Mouse (Mus musculus): ENCODE results near the gene Tnnt3.

Gene Tnnt3

DNA sequence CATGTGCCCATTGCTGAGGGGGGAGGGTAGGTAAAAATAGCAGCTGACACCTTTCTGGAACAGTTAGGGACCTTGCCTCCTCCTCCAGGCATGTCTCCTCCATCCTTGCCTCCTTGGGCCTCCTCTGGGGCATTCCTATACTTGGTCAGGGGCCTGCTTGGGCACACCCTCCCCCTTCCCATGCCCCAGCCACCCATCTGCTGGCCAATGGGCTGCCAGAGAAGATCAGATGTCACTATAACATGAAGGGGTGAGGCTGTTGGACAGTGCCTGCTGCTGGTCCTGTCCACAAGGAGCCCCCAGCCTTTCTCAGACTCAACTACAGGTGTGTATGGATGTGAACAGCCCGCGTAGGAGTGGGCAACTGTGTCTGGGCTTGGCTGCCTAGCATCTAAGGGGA is at the start of gene Tnnt3:
Gene Tnnt3 (plus strand): TSS at position 262 of the 400 bp plus-strand sequence.
- DNase-seq (ENCODE audit: low read depth, low spot score): no peak

DNA sequence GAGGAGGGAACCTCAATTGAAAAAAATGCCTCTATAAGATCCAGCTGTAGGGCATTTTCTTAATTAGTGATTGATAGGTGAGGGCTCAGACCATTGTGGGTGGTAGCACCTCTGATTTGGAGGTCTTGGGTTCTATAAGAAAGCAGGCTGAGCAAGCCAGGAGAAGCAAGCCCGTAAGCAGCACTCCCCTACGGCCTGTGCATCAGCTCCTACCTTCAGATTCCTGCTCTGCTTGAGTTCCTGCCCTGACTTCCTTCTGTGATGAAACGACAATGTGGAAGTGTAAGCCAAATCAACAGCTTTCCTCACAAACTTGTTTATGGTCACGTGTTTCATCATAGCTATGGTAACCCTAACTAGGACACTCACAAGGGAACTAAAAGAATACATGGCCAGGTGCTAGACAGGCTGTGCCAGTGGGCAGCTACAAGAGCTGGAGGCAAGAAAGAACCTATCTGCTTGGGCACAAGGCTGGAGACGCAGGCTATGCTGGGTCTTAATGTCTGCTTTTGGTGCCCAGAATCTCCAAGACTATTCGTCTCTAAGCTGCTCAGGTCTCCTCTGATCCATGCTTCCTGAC is 49.5 kb upstream of the Tnnt3 start:
- no peak for DNase-seq (ENCODE audit: low read depth, low spot score)

DNA sequence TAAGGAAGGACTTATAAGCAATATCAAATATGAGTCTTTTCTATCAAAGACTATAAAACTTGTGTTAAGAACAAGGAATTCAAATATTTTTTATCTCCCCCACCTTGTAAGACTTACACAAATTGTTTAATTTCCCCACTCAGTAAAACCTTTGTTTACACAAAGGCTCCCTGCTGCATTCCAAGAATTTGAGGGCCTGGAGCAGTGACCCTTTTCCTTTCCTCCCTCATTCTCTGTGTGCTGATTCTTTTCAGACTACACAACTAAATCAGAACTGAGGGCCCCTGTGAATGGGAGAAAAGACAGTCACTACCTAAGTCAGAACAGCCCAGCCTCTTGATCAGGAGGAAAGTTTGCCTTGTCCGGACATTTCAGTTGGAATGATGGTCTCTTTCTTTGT is 43.9 kb upstream of the Tnnt3 start:
- DNase-seq (ENCODE audit: low read depth, low spot score): no peak

DNA sequence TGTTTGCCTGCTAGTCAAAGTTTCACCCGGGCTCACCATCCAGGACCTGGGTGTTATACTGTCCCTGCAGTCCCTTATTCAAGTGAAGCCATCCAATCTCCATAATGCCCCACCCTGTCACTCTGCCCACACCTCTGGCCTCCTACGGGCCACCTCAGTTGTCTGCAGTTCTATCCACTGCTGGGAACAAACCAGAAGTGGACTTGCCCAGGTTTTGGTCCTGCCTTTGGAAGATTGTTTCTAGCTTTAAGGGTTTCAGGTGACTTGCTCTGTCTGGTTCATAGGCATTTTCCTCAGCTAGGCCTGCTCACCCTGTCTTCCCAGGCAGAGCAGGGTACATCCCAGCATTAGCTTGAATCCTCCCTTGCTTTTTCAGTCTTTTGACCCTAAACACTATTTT is 43.4 kb upstream of the Tnnt3 start:
- no peak for DNase-seq (ENCODE audit: low read depth, low spot score)

DNA sequence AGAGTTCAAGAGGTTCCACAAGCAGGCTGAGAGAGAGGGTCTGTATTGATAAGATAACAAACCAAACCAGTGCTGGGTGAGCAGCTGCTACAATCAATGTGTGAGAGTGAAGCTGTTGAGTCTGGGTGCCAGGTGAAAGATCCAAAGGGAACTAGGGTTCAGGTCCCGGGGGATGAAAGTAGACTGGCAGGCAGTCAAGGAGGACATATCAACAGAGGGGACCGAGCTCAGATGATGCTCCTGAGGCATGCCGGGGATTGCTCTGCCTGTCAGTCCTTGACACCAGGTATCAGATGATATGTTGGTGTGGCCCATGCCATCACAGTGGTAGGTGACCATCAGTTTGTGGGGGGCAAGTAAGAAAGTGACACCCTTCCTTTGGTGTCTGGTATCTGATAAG is 41.8 kb upstream of the Tnnt3 start:
- DNase-seq (ENCODE audit: low read depth, low spot score): no peak

DNA sequence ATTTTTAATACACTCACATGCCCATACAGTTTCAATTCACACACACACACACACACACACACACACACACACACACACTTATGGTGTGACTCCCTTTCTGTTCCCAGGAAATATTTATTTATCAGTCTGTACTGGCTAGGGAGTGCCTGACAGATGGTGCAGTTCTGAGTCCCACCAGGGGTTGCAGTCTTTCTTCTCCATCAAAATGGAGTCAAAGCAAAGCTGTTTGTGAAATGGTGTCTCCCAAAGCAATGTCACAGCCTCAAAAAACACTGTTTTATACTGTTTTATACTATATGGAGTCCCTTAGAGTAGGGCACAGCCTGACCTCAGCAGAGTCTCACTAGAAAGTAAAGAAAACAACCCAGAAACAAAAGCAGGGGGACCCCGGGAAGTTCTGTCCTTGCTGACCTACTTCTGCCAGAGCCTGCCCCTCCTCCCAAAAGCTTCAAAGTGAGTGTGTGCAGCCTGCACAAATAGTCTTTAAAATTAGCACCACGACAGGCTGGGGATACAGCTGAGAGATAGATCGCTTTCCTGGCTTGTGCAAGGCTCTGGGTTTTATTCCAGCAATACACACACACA is 41.3 kb upstream of the Tnnt3 start:
- DNase-seq (ENCODE audit: low read depth, low spot score): no peak

DNA sequence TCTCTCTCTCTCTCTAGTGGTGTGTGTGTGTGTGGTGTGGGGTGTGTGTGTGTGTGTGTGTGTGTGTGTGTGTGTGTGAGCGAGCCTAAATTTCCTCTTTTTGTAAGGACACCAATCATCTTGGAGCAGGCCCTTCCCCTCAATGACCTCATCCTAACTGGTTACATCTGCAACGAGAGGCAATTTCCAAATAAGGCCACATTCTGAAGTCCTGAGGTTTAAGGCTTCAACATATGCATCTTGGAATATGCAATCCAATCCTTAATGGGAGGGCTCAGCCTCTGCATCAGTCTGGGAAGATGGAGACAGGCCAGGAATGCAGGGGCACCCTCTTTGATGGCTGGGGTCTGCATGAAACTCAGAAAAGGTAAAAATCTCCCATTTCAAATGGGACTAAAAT is 40.6 kb upstream of the Tnnt3 start:
- no peak for DNase-seq (ENCODE audit: low read depth, low spot score)

DNA sequence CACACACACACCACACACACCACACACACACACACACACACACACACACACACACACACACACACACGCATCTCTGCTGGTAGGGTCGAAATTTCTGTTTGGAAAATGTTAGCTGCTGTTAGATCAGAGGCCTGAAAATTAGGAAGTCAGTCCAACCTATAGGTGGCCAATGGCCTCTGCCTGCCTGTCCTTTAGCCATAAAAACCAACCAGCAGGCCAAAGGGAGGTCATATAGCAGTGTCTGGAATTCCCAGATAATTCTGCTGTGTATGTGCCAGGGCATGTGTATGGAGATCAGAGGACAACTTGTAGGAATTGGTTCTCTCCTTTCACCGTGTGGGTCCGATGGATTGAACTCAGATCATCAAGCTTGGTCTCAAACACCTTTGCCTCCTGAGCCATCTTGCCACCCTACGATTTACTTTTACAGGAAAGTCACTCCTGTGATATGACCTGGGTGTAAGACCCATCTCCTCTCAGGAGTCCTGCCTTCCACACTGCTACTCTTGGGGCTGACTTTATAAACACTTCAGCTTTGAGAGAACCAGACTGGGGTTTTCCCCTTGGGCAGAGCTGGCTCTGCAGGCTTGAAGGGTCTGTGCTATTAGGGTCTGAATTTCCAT is 39.8 kb upstream of the Tnnt3 start:
- no peak for DNase-seq (ENCODE audit: low read depth, low spot score)

DNA sequence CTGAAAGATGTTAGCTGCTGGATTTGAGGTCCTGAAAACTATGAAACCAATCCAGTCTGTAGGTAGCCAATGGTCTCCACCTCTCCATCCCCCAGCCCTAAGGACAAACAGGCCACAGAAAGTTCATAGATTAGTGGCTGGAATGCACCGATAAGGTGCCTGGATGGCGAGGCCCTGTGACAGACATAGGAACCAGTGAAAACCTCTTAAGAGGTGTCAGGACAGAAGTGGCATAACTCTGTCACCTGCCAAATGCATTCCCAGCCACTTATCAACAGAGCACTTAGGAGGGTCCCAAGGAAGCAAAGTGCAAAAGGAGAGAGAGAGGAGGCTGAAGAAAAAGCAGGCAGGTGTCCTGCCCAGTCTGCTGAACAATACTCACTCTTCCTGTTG is 39.3 kb upstream of the Tnnt3 start:
- no peak for DNase-seq (ENCODE audit: low read depth, low spot score)

DNA sequence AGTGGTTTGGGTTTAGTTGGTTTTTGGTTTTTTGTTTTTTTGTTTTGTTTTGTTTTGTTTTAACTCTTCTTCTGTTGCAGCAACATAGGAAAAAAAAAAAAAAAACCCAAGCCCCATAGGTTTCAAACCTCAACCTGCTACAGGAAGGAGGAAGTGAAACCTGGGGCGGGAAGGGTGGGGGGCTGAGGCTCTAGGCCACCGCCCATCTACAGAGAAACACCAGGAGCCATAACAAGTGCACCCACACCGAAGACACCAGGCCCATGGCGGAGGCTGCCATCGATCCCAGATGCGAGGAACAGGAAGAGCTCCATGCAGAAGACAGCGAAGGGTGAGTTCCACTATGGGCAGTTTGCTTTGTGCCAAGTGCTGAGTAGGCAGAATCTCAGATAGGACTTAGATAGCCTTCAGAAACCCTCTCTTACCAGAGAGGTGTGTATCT is 38.0 kb upstream of the Tnnt3 start, which contains the start of gene Lsp1:
Gene Lsp1 (plus strand): TSS at position 174 of the 442 bp plus-strand sequence.
- no peak for DNase-seq (ENCODE audit: low read depth, low spot score)

DNA sequence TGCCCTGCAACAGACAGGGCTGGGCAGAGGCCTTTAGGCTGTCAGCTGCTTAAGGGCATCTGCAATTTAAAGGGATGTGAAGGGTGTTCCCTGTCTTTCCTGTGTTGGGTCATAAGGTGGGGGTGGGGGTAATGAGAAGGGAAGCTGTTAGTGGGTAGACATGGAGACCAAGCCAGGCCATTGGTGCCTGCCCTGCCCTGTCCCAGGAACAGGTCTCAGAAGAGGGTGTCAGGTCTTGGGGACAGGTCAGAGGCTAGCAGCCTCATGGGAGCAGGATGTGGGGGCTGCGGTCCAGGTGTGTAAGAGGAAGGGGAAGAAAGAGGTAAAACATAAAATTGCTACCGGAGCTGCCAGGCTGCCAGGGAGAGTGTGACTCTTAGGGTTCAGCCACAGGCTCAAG is 37.2 kb upstream of the Tnnt3 start:
- DNase-seq (ENCODE audit: low read depth, low spot score): no peak

DNA sequence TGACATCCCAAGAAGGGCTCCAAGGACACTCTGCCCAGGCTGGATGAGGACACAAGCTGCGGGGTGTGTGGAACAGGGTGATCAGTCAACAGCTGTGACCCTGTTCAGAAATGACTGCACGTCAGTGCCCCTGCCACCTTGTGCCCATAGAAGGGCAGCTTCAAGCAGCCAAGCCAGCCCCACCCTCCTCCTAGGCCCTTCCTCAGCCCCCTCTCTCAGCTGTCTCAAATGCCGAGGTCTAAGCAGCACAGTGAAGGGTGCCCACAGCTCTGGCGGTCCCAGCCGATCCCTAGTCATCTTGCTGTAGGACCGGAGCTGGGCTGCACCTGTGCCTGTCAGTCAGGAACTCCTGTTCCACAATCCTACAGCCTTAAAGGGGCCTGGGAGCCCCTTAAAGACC is 36.4 kb upstream of the Tnnt3 start:
- no peak for DNase-seq (ENCODE audit: low read depth, low spot score)

DNA sequence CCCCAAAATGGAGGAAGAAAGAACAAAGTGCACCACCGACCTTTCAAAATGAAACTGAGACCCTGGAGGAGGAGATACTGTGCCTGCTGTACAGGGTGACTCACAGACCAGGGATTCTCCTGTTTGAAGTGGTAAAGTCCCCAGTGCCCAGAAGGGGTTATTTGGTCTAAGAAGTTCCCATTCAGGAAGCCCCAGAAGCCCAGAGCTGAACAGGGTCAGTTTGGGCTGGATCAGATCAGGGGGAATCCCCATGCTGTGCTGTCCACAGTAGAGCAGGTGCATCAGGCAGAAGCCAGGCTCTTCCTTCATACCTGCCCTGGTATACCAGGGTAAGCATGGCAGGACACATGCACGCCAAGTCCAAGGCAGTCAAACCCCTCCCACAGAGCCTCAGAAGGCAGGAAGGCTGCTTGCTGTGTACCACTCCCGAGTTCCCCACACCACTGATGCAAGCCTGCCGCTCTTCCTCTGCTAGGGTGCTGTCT is 36.0 kb upstream of the Tnnt3 start:
- no peak for DNase-seq (ENCODE audit: low read depth, low spot score)

DNA sequence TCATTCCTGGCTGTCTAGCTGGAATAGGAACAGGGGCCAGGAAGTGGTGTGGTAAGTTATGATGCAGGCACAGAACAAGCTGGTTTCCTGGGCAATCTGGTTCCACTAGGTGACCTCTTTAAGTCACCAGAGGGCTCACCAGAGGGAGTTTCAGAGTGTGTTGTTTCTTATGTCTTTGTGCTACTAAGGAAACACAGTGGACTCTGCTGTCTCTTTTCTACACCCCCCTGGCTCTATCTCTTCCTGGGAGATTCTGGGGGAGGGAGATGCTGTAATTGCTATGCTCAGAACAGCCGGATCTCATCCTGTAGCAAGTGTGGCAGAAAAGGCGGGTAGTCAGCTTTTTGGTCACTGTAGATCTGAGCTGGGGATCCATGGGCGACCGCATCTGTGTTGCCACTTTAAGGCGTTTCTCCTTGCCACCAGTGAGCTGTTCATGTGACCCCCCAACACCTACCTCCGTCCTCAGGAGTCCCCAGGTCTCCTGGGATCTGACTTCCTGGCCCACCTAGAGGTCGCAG is 28.4 kb upstream of the Tnnt3 start:
- DNase-seq (ENCODE audit: low read depth, low spot score): no peak

DNA sequence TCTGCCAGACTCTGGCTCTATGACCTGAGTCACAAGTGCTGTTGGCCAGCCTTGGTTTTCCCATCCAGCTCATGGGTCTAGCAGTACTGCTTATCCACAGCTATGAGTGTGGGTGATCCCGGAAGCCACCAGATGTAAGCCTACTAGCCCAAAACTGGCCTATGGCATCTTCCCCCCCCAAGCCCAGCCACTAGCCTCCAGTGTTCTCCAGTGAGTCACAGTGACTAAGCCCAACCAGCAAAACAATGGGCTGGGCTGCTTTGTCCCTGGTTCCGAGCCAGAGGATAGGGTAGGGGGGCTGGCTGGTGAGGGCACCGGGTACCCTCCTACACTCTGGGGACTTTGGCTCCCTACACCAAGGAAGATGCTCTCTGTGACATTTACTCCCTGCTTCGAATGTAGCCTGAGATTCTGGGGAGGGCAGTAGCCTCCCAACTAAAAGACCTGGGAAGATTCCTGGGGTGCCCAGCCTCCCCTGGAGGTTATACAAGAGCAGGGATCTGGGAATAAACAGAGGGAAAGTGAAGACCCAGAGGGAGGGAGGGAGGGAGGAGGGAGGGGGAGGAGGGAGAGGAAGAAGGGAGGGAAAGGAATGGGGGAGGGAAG is 27.7 kb upstream of the Tnnt3 start:
- DNase-seq (ENCODE audit: low read depth, low spot score): no peak

DNA sequence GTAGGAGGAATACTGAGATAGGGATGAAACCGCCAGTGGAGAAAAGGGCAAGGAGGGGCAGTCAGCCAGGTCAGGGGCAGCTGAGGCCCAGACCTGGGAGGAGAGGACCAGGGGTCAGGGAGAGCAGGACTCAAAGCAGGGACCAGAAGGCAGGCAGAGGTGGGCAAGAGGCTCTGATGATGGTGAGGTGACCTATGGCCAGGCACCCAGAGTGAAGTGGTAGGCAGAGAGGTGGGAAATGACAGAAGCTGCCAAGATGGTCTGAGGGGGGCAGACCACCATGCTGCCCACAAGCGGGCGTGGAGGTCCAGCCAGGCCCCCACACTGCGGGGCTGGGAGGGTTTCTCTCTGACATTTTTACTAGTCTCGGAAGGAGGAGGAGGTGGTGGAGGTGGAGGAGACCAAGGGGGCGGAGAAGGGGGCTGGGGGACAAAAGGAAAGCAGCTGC is 27.2 kb upstream of the Tnnt3 start:
- DNase-seq (ENCODE audit: low read depth, low spot score): no peak

DNA sequence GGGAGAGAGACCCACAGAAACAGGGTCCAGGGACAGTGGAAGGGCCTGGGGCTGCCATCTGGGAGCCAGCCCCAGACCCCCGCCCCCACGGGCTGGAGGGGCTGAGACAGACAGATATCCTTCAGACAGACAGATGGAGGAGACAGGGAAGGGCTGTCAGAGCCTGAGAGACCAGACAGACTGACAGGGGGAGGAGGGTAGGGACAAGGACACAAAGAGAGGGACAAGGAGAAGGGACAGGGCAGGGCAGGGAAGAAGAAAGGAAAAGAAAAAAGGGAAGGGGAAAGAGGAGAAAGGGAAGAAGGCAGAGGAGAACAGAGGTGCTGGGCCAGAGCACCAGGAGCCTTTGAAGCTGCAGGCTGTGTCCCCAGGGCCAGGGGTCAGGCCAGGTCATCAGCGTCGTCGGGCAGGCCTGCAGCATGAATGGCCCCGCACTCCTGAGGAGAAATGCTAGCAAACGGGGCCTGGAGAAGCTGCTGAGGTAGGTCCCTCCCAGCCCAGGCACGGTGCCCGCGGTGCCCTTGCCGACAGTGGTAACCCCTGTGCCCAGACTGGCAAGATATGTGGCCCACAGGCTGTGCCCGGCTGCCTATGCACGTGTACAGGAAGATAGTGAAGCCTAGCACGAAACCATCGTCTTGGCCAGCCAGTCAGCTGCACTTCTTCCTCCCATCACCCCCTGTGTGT is 26.6 kb upstream of the Tnnt3 start:
- DNase-seq (ENCODE audit: low read depth, low spot score): no peak

DNA sequence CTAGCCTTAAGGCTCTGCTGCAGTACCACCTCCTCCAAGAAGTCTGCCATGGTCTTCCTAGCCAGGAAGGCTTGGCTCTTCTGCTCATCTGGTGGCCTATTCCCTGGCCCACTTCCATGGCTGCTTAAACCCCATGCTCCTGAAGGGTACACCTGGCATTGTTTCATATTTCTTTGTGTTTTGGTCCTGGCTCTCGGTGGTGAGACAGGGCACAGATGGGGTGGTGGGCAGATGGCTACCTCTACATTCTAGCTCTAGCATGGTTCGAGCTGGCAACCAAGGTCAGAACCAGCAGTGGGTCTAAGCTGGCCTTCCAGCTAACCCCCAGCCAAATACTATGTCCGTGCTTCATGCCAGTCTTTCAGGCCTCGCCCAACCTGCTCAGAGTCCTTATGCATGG is 25.7 kb upstream of the Tnnt3 start:
- no peak for DNase-seq (ENCODE audit: low read depth, low spot score)

DNA sequence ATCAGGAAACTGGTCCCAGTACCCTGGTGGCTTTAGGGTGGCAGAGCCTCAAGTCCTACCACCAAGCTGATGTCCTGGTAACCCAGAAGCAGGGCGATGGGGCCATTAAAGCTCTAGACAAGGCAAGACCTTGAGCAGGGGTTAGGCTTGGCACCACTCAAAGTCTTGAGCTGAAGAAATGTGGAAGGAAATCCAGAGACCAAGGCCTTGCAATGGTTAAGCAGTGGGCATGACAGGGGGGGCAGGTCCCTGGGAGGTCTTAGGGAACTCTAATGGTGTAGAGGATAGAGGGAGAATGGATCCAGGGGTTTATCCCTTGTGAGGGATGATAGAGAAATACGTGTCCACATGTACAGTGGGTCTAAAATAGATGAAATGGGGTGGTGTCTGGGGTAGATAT is 25.2 kb upstream of the Tnnt3 start:
- DNase-seq (ENCODE audit: low read depth, low spot score): no peak

DNA sequence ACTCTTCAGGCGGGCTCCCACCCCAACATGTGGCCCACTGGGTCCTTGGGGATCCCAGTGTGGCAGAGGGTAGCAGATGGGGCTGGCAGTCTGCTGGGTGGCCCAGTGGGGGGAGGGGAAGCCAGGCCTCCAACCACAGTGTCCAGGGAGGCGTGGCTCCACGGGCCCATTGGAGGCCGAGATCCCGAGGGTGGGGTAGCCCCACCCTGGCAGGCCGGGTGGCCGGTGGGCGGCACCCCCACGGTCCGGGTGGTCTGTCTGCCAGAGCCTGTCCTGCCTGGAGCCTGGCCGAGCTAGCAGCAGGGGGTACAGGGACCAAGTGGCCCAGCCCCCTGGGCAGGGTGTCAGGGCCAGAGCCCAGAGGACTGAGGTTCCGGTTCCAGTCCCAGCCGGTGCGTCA is 23.8 kb upstream of the Tnnt3 start:
- no peak for DNase-seq (ENCODE audit: low read depth, low spot score)

DNA sequence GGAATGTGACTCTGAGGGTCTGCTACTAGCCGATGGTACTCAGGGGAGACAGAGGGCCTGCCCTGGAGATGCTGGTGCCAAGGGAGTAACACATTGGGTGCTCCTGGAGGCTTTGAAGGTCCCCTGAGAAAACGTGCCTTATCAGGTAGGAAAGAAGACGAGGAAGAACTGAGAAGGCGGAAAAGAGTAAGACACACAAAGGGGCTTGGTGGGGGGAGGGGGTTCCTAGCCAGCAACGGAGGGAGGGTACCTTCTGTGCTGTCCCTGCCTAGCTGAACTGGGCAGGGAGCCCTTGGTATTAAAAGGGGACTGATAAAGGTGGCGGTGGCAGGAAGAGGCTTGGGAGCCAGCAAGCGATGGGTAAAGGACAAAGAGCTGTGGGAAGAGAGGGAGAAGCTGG is 23.0 kb upstream of the Tnnt3 start:
- no peak for DNase-seq (ENCODE audit: low read depth, low spot score)

DNA sequence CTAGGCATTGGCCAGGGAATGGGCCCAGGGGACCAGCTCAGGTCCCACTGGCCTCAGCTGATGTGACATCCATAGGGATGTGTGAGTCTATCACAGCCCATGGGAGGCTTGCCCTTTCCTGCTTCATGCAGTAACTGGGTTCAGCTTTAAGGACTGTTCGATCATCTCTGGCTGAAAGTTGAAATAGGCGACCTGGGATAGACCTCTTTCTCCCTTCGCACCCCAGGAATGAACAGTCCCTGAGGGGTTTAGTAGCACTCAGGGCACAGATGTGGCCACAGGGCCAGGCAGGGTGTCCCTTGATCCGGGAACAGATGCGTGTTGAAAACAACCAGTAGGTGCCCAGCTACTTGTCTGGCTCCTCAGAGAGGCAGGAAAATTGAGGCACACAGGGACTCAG is 22.4 kb upstream of the Tnnt3 start:
- no peak for DNase-seq (ENCODE audit: low read depth, low spot score)
